5 mouse cellular contexts compared by ENCODE assay signal in the genomic region with DNA sequence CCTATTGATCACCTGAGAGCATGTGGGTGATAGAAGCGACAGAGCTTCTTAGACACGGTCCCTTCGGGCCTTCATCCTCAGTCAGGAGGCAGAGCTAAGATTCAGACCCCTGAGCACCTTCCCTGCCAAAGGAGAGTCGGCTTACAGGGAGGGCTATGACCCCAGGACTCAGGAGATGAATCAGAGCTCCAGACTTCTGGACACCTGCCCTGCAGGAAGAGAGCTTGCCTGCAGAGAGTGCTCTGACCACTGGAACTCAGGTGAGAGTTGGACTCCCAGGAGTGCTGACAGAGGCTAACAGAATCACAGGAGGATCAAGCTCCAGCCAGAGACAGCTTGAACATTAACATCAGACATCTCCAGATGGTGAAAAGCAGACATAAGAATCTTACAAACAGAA.
A peak's percentile ranks its signal among the peaks of the same experiment; 100 is the strongest.
DNase-seq lines count a peak whose midpoint lies in the region; TF ChIP-seq lines count a peak whose summit lies in the region.
"Not testable (repeated sequence)": the region's sequence is repeated elsewhere in the genome, so short reads cannot be mapped to it uniquely, and the experiment has no call there.

No protein-coding gene starts in this region.

- not testable (repeated sequence) for H3K4me1 ChIP-seq in kidney, adult 2 months (ENCODE audit: control insufficient read depth, insufficient read depth, low read length)

- not testable (repeated sequence) for H3K4me3 ChIP-seq in kidney, adult 2 months (ENCODE audit: insufficient read depth, low read depth, low read length)

- H3K27ac ChIP-seq in kidney, adult 2 months (ENCODE audit: insufficient read depth, low read depth, low read length), result not testable (repeated sequence)

- TF ChIP-seq POLR2A in kidney, adult 2 months (IDR thresholded peaks at IDR 0.05; ENCODE audit: low read depth, low read length), result not testable (repeated sequence)

- not testable (repeated sequence) for TF ChIP-seq CTCF in kidney, adult 2 months (conservative IDR thresholded peaks at IDR 0.05; ENCODE audit: insufficient read depth, insufficient read length, low read depth, low read length)

- peak; percentile 33 for DNase-seq in kidney, adult 11 months
- DNase-seq in kidney, adult 2 months, result peak; percentile 74
- peak; percentile 70 for DNase-seq in kidney, adult 9 months
- DNase-seq in kidney, postnatal 14 days, result peak; percentile 27
- DNase-seq in kidney, postnatal 36 days, result peak; percentile 52 to 58

- 51% methylated on average over 4 of the region's 4 CpGs for WGBS in kidney, adult 2 months

- H3K27me3 ChIP-seq in kidney, adult 2 months (replicated peaks; ENCODE audit: control insufficient read depth, insufficient read depth, low read length), result not testable (repeated sequence)

- H3K36me3 ChIP-seq in kidney, adult 2 months (ENCODE audit: control insufficient read depth, insufficient read depth, low read length), result not testable (repeated sequence)
